Mouse (Mus musculus) layer of hippocampus, adult 18-20 months (tissue): ENCODE data around the gene Klhdc8a. TPM values are rescaled to one million over a fixed set of nuclear protein-coding genes. Genes with fewer than 3 reads are reported as not detected.

Experiments
- DNase-seq, 2 experiments: peaks; one replicate each; pipeline ENCODE4 v3.0.0; 2022; ENCODE audit warnings: low spot score in 2 of 2
- total RNA-seq, 2 experiments: library from RNA; stranded (reverse); gene quantifications; 2 replicates each; pipeline ENCODE4 v1.2.3; 2021

The Klhdc8a gene
- total RNA-seq, 2 experiments from 2014 or later, result 4.3 to 5.3 TPM

DNA sequence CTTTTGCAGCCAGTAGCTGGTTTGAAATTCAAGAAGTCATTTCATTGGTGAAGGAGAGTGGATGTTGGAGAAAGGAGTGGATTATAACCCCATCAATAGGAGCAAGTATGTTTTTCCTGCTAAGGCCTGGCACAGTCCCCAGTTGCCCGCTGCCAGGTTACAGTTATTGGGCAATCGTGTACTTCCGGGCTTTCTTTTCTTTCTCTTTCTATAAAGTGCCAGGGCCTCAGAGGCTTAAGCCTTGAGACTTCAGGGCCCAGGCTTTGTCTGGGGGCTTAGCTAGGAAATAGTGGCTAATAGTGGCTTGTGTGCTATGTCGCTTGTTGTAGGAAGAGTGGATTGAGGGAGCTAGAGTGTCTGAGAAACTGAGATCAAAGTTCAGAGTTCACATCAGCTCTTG lies 19.0 kb downstream of the Klhdc8a start:
- DNase-seq, result no peak

DNA sequence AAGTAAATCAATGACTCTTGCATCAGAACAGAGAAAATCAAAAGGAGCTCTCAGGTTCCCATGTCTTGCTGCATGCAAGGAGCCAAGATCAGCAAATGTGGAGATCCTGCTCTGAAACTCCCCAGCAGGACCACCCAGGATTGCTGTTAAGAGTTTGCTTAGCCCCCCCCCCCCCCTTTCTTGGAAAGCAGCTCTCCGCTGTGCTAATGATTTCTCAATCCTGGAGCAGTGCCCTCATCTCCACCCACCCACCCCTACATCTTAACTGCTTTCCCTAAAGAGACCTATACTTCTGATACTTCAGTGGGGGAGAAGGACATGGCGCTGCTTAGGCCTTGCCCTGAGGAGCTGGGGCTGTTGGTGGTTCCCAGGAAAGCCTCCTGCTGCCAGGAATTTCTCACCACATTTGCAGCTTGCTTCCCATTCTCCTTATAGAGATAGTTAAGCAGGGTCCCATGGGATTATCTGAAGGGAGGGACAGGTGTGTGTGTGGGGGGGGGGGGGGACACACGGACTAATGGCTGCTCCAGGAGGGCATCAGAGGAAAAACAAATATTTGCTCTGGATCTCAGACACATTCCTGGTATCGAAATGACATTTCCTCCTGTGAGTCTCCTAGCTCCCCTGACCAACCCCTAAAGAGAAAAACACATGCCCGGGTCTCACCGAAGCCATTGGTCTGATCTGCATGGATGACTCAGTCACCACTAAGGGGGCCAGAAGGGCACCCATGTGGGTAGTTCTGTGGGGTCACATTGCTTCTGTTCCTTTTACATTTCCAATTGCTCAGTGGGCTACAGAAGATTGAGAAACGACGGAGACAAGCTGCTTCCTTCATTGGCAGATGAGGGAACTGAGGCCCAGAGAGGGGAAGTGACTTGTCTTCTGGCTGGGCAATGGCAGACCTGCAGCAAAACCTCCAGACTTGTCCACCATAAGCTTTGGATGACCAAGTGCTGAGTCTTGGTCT lies 19.8 kb downstream of the Klhdc8a start:
- DNase-seq, result no peak

DNA sequence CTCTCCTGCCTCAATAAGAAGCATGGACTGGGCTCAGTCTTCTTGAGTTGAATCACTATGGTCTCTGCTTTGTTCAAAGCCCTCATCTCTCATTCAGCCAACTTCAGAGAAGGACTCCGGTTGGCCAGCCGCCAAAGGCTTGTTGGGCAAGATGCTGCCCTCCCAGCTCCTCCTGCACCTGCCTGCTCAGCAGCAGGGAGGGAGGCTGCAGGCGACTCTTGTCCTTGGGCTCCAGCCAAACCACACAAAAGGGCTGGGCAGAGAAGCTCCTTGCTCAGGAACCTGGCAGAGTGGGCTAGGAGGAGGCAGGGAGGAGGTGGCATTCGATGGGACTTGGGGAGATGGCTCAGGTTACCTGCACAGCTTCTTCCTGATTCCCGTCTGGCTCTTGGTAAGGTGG lies 20.8 kb downstream of the Klhdc8a start:
- no peak for DNase-seq

DNA sequence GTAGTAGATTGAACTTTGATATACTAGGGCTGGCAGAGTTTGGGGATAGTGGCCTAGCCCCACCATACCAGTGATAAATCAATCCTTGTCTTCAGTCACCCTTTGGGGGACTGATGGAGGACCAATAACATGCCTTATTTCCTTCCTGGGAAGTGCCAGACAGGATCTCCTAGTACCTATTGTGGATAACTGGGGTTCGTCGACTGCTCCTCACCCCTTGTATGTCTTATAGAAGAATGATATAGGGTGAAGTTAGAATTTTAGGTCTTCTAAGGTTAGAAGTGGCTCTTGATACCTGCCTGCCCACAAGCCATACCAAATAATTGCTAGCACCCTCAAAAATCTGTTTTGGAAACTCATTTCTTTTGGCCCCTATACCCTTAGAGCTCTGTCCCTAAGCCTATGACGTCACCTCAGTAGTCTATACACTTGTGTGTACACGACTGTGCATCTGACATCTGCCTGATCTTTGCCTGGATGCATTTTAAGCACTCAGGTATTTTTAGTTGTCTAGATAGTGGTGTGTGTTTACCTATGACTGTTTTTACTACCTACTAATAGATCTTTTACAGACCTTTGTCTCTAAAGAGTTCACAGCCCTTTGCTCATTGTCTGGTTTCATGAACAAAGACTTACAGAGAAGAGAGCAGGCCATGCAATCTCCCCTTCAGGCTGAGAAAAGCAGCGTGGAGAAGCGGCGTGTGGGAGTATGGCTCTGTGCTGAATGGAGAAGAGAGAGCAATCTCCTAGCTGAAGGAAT lies 23.6 kb downstream of the Klhdc8a start:
- DNase-seq, result no peak

DNA sequence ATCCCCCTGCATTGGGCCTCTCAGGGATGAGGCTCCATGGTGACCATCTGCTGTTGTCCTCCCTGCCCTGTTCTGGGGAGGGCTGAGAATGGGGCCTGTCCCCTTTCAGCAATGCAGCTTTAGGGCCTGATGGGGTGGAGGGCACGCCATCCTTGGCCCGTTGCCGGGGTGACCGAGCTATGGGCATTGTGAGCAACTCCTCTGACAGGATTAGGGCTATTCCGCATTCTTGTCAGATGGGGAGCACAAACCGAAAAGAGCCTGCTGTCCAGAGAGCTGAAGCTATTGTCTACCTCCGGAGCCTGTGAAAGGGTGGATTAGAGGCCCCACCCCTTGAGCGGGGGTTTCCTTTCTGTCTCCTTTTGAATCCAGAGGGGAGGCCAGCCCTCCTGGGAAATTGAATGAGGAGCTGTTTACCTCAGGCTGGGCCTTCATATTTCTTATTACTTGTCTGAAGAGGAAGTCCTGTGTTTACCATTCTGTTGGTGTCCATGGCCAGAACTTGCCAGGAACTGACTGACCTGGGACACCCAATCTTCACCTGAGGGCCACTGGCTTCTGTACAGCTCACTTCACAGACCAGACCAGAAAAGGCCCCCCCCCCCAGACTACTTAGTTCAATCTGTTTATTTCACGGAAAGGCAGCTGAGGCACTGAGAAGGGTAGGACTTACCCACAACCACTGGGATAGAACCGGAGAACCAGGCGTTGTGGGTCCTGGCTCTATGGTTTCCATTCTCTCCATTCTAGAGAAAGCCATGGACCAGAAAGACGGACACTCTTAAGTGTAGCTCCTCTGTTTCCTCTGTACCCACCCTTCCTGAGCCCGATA lies 24.5 kb downstream of the Klhdc8a start:
- DNase-seq, result no peak

DNA sequence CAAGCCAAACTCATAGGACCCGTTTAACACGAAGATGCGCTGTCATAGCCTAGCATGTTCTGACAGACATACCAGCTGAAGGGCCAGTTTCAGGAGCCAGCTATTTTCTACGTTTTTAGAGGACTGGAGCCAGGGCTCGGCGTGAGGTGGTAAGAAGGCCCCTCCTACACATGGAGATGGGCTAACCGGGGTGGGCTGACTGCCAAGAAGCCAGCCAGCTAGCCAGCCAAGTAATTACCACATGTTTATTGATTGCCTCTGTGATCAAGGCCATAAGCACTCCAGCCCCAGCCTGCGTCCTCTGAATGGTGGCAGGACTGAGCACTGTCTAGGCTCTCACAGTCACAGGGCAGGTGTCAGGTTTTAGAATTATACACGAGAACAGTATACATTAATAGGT lies 28.4 kb downstream of the Klhdc8a start:
- no peak for DNase-seq

DNA sequence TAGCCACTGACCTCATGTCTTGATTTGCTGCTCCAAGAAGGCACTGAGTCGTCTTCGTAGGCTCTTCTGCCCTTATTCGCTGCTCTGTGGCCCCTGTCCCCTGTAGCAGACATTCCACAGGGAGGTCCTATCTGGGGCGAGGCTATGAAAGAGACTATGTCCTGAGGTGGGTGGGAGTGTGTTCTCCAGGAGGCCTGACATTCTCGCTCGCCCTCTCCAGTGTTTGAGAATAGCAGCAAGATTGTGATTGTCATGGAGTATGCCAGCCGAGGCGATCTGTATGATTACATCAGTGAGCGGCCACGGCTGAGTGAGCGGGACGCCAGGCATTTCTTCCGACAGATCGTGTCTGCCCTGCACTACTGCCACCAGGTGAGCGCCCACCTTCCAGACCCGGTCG lies 29.1 kb downstream of the Klhdc8a start:
- no peak for DNase-seq

DNA sequence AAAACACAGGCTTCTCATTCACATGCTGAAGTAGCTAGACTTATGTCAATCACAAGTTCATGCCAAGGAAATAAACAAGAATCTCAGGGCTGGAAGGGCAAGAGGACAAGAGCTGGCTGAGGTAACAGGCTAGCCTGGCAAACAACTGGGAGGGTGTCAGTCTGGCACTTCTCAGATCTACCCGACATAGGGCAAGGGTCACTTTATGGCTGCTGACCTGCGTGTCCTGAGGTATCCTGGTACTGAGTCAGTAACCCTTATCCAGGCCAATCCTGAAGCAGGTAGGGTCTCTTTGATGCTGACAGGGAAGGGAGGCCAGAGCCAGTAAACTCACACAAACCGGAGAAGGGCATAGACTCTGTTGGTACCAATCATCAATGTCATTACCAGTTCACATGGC lies 30.1 kb downstream of the Klhdc8a start:
- DNase-seq, result no peak

GRCm38 (mm10) chr1:132329656-132330055 lies 31.2 kb downstream of the Klhdc8a start:
- DNase-seq, result no peak

DNA sequence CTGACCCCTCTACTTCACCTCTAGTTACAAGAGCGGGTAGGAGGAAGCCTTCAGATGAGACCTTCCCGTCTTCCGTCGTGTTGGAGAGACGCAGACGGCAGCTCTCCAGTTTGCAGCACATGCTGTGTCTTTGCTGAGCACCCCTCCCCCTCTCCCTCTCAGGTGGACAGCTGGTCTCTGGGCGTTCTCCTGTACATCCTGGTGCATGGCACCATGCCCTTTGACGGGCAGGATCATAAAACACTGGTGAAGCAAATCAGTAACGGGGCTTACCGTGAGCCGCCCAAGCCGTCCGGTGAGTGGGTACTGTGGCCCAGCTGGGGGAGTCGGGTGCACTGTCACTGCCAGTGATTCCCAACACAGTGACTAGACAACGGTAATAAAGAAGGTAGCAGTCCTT lies 32.0 kb downstream of the Klhdc8a start:
- no peak for DNase-seq

GRCm38 (mm10) chr1:132331283-132331682 lies 32.9 kb downstream of the Klhdc8a start:
- no peak for DNase-seq

DNA sequence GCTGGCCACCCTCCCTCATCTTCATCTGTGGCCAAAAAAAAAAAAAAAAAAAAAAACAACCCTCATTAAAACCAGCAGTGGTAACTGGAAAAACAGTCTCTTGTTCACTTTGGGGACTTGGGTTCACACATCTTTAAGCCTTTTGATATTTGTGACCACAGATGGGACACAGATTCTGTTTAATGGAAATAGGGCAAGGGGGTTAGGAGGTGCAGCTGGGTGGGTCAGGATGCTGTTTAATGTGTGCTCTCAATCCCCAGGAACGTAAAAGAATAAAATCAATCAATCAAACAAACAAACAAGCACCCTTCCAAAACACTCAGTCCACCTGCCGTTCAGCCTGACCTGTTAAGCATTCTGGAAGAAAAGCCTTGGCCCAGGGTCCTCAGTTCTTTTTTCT lies 34.8 kb downstream of the Klhdc8a start:
- no peak for DNase-seq

DNA sequence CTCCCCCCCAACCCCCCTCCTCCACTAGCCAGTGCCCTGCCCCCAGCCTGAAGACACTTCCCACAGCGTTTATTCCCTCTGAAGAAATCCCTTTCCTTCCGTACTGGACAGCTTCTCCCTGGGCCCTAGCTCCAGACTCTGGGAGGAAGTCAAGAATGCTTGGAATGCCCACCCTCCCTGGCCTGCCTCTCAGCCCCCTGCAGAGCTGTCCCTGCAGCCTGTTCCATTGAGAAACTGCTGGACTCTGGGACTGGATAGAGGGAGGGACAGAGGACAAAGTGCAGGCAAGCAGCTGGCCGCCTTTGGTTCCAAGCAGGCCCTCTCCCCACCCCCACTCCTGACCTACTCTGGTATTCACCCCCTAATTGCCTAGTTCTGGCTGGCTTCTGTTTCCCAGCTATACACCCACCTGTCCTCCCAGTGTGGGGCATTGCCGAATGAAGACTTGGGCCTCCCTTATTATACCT lies 35.3 kb downstream of the Klhdc8a start:
- no peak for DNase-seq

DNA sequence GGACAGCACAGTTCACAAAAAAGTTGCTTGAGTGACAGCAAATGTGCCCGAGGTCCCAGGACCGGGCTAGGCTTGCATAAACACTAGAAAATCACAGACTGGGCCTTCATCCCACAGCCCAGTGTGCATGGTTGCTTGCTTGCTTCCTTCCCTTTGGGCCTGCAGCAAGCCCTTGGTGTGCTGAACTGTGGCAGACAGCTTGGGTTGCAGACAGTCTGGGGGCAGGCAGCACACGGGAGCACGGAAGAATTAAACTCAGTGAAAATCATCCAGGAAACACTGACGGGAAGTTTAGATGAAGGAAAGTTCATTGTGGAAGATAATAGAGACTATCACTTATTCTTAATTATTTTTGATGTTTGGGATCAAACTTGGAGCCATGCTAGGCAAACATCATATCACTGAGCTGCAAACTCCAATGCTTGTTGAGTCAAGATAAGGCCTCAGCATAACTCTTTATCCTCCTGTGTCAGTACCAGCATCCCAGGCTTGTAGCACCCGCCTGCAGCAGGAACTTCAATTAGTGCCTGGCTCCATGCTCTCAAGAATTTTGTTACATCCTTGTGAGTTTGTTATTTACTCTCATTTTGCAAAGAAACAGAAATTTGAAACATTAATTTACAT lies 35.9 kb downstream of the Klhdc8a start:
- DNase-seq, result no peak

DNA sequence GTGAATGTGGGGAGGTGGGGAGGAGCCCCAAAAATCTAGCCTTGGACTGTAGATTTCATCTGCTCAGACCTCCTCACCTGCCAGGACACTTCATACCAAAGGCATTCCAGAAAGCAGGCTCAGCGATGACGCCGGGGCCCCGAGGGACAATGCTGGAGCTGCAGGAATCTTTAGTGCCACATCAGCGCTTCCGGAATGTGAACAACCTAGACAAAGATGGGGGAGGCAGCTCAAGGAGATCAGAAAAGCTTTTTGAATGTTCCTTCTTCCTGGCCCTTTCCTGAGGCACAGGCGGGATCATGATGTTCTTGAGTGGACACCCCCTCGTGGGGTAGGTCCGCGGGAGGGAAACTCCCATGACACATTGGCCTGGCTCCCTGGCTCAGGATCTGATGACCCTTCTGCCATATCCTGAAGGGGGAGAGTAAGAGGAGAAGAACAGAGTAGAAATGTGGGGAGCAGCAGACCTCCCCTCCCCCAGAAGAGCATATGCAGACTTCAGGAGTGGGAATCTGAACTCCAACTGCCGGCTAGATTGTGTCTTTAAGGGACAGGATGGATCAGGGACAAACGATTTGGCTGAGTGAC lies 37.0 kb downstream of the Klhdc8a start:
- no peak for DNase-seq

DNA sequence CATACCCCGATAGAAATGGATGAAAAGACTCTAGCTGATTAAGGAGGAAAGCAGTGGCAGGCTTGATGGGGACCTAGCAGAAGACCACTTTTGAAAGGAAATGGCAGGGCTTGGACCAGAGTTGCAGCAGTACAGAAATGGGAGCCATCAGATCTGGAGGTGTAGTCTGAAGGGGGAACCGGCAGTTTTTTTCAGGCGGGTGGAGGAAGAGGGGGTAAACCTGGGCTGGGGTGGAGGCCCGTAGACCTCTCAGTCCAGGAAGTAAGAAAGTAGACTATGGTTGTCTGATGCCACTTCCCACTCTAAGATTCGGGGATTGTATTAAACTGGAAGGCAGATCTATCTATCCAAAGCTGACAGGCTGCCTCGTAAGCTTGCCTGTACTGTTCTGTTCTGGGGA lies 38.5 kb downstream of the Klhdc8a start:
- DNase-seq, result no peak

DNA sequence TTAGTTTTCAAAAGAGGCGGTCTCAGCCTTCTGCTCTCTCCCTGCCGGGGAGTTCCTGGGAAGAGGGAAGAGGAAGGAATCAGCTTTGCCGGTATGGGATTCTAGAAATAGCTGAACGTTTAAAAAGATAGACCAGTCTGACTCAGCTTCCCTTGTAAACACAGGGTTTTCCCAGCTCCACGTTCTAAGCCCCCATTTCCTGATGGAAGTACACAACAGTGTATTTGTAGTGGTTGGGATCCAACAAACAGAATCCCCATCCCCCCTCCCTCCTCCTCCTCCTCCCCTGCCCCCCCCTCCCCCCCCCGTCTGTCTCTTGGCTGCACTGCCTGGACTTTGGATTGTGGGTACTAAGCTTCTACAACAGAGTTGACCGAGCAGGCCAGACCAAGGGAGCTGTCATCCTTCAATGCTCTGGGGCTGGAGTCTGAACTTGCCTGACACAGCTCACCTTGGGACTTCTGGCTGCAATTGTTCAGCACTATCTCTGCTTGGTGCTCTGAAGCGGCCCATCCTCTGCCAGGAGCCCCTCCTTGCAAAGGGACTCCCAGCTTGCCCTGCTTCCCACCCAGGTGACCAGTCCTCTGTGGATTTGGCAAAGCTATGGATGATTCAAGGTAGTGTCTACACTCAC lies 39.7 kb downstream of the Klhdc8a start:
- no peak for DNase-seq

- no peak for DNase-seq
These were observed 43.5 kb downstream of the Klhdc8a start for GRCm38 (mm10) chr1:132341731-132342501.

GRCm38 (mm10) chr1:132342518-132342917 lies 44.1 kb downstream of the Klhdc8a start:
- no peak for DNase-seq
